Mouse (Mus musculus): ENCODE data around the gene Fbxl17. TPM values are rescaled to one million over a fixed set of nuclear protein-coding genes. Genes with fewer than 3 reads are reported as not detected.

Fbxl17 gene
- total RNA-seq, 2 experiments from 2014 or later, result 39.8 to 43.7 TPM

DNA sequence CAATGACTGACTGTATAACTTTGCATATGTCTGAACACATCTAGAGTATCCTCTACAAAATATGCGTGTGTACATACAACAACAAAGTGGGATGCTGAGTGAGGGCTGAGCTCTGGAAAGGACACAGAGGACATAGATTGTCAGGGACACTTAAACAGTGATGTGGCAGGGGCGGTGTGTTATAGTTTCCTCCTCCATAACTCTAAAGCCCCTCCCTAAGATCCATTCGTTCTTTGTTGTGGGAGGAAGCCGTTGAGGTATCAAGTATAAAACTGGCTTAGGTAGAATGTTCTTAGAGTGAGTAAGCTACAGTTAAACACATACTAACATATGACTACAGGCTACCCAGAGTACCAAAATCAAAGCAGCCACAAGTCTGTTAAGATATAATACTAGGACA lies 94.3 kb downstream of the Fbxl17 start:
- no peak for DNase-seq
- intact Hi-C loops (cut with DNase I), result no loop called here

DNA sequence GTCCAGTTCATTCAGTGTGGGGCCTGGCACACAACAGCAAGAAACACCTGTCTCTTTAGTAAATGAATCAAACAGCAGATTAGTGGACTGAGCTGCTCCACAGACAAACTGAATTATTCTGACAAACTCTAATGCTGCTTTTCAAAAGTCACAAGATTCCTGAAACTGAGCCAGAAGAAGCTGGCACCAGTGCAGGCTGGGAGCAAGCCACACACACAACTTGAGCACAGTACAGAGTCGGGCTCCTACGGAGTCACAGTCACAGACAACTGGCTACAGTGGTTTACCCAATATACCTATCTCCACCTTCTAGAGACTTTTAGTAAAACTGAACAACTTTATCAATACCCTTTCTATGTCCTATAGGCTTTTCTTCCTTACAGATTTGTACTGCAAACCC lies 94.8 kb downstream of the Fbxl17 start:
- intact Hi-C loops (cut with DNase I), result no loop called here
- DNase-seq, result peak; percentile 28 to 55

DNA sequence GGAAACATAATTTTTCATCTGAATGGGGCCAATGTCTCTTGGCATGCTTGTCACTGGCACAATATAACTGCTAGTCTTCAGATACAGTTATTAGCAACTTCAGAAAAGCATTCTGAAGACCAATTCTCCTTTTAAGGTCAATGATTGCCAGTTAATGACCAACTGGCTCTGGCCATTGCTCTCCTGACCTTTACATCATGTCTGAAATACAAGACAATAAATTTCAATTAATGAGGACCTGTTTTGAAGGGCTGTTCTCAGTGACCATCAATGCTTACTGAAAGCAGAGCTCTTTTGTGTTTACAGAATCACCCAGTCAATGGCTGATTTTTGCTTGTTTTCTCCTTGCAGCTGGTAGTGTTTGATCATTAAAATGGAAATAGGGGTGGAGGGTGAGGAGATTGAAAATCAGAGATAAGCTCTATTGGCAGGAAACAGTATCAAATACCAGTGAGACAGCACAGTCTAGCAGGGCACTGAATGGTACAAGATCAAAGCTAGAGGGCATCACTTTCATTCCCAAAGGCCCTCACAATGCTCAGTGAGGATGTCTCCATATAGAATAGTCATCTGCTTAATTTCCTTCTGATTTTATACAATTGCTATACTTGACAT lies 95.9 kb downstream of the Fbxl17 start:
- intact Hi-C loops (cut with DNase I), result no loop called here
- no peak for DNase-seq

- intact Hi-C loops (cut with DNase I), result no loop called here
- DNase-seq, result peak; percentile 29 to 41
Measured at GRCm38 (mm10) chr17:63402741-63403681, 96.8 kb downstream of the Fbxl17 start.

DNA sequence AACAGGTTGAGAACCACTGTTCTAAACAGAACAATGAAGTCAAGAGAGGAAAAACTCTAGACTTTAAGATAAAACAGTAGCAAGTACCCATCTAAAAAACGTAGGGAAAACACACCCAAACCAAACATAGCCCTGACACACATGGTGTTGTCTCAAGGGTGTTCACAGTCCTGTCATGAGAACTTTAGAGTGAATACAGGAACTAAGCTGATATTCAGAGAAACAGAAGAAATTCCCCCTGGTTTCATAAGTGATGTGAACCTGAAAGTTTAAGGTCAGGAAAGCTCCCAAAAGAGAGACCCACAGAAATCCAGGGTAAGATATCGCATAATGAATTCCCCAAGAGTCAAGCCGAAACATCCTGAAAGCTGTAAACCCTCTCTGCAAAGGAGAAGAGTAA lies 97.6 kb downstream of the Fbxl17 start:
- intact Hi-C loops (cut with DNase I), result no loop called here
- DNase-seq, result no peak

GRCm38 (mm10) chr17:63400640-63401039 lies 99.2 kb downstream of the Fbxl17 start:
- intact Hi-C loops (cut with DNase I), result no loop called here
- DNase-seq, result no peak

GRCm38 (mm10) chr17:63399816-63400215 lies 100.0 kb downstream of the Fbxl17 start:
- intact Hi-C loops (cut with DNase I), result no loop called here
- no peak for DNase-seq

DNA sequence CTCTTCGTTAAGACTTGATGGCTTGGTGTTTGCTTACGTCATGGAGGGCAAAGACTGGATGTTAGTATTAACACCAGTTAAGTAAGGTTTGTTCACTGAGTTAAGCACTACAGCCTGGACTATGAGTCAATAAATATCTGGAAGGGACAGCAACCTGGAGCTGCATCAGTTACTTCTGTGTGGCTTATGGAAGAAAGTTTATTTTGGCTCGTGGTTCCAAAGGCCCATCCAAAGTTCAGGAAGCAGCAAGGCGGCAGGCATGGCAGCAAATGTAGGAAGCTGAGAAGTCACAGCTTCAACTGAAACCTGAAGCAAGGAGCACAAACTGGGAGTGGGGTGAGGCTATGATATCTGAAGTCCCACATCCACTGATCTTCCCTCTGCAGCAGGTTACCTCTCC lies 108.3 kb downstream of the Fbxl17 start:
- intact Hi-C loops (cut with DNase I), result no loop called here
- no peak for DNase-seq

DNA sequence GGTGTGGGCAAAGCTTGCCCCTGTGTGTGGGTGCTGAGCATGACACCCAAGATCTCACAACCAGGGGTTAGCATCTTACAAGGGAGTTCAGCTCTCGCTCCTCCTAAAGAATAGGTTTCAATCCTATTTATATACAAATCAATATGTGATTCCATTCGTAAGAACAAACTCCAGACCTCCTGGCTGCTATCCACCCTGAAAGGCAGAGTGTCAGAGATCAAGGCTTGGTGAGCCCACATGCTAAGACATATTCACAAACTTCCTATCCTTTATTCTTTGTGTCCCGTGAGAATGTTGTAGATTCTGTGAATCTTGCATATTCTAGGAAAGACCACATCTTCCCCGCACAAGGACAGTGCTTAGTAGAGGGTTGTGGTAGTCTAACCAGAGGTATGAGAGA lies 108.9 kb downstream of the Fbxl17 start:
- intact Hi-C loops (cut with DNase I), result no loop called here
- DNase-seq, result no peak

- DNase-seq, result no peak
- intact Hi-C loops (cut with DNase I), result no loop called here
Measured at GRCm38 (mm10) chr17:63370977-63371376, 128.8 kb downstream of the Fbxl17 start.

DNA sequence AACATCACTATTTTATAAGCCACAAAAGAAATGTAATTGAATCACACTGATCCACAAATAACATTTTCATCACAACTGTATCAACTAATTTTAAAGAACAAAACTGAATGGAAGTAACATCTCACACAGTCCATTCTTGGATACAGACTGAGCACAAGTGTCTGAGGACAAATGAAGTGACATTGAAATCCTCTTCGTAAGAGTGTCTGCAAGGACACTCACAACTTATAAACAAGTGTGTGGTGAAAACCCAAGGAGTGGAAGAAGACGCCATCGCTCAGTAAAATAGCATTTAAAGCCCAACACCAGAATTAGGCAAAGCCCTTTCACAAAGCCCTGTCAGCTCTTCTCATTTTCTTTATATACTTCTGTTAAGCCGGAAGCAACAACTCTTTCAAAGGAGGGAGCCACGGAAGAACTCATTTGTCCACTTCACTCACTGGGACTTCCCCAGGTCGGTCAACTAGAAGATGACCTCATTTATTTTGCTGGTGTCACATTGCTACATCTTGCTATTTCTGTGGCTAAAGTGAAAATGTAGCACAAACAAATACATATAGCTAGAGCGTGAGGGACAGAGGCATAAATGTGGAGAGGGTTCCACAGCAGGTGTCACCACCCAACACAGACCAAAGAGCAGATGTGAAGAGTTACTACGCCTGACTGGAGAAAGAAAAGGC lies 130.0 kb downstream of the Fbxl17 start:
- DNase-seq, result no peak
- intact Hi-C loops (cut with DNase I), result loop anchor here (5.0 kb wide), 1 partner anchor 42 kb away; no protein-coding TSS in a partner anchor

DNA sequence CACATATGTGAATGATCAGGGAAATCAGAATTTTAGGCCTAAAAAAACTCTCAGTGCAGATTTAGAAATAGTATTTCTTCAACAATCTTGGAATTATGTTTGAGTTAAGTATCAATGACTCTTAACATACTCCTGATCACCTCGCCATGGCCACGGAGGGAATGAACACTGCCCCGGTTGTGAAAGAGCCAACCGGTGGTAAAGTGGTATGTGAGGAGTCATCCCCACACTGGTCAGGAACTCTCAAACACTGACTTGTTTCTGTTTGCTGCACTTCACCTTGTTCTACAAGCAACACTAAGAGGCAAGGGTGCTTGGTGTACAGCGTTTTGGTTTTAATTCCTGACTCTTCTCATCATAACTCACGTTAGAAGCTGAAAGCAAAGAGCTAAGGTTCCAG lies 132.3 kb downstream of the Fbxl17 start:
- intact Hi-C loops (cut with DNase I), result loop anchor here (5.0 kb wide), 1 partner anchor 40 kb away; no protein-coding TSS in a partner anchor
- no peak for DNase-seq

GRCm38 (mm10) chr17:63366045-63366444 lies 133.8 kb downstream of the Fbxl17 start:
- intact Hi-C loops (cut with DNase I), result loop anchor here (5.0 kb wide), 1 partner anchor 39 kb away; no protein-coding TSS in a partner anchor
- no peak for DNase-seq

DNA sequence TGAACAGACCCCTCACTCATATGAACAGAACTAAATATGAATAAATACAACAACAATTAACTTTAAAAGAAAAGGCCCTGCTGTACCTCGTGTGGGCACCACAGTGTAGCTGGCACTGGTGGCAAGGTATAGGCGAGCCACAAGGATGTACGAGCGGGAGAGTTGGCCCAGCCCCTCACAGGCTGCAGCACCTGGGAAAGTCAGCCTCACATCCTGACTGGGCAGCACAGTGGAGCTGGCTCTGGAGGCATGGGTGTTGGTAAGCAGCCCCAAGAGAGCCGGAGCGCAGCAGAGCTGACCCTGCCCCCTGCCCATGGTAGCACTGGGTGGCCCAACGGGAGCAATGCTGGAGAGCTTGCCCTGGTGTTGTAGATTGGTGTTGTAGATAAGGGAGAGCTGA lies 135.2 kb downstream of the Fbxl17 start:
- intact Hi-C loops (cut with DNase I), result loop anchor here (5.0 kb wide), 1 partner anchor 37 kb away; no protein-coding TSS in a partner anchor
- DNase-seq, result no peak

DNA sequence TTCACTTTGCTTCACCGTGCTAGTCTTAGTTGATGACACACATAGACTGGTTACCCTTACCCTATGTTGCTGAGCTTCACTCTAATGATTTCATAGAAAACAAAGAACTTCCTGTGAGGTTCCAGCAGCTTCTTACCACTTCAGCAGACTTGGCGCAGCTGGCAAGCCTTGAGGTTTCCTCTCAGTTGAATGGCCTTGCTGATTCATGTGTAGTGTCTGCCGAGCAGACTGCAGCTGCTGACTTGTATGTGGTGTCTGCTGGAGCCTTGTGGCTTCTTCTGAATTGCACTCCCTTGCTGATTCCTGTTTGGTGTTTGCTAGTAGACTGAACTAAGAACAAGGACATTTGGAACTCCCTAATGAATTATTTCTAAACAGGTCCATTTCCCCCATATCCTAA lies 137.6 kb downstream of the Fbxl17 start:
- intact Hi-C loops (cut with DNase I), result no loop called here
- no peak for DNase-seq

DNA sequence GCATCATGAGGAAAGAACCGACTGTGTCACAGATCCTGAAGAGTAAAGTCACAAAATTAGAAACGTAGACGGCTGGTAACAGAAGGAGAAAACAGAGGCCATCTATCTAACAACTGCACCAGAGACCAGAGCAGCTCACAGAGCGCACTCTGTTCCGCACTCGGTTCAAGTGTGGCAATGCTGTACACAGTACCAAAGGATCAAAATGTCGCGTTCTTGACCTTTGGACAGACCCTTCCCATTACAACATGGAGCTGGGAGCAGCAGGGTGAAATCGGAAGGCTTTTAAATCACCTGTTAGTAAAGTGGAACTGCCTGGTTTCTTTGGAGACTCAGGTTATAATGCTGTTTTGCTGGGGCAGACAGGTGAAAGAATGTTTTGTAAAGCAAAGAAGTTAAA lies 138.1 kb downstream of the Fbxl17 start:
- intact Hi-C loops (cut with DNase I), result no loop called here

DNA sequence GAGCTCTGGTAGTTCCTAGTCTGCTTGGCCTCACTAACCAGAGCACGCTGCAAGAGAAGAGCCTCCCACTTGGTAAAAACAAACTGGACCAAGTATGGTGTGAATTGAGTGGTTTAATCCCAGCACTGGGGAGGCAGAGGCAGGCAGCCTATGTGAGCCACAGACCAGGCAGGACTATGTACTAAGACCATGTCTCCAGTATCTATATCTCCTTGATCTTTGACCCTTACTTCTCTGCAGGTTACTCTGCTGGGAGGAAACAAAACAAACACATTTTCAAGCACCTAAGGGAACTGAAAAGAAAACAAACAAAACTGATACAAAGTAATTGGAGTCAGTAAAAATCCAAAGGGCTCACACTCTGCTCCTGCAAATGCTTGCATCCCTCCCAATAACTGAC lies 141.0 kb downstream of the Fbxl17 start:
- no peak for DNase-seq
- intact Hi-C loops (cut with DNase I), result no loop called here

More for the DNA sequence above, 138.1 kb downstream of the Fbxl17 start:
- no peak for DNase-seq

DNA sequence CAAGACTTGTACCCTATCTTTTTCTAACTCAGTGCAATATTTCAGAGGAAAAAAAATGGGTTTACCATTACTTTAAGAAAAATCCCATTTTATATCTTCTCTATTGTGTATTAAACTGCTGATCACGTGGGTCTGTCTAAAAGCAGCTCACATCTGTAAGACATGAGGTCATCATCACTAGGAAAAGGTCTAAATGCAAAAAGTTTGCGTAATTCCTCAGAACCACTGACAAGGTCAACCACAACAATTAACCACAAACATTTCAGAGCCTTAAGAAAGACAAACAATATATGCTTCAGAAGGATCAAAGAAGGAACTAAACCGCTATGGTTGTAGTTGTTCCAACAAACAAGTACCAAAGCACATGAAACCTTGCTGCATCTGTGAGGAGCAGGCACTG lies 143.6 kb downstream of the Fbxl17 start:
- intact Hi-C loops (cut with DNase I), result no loop called here
- DNase-seq, result no peak

GRCm38 (mm10) chr17:63352634-63353195 lies 147.1 kb downstream of the Fbxl17 start:
- intact Hi-C loops (cut with DNase I), result no loop called here
- DNase-seq, result no peak

DNA sequence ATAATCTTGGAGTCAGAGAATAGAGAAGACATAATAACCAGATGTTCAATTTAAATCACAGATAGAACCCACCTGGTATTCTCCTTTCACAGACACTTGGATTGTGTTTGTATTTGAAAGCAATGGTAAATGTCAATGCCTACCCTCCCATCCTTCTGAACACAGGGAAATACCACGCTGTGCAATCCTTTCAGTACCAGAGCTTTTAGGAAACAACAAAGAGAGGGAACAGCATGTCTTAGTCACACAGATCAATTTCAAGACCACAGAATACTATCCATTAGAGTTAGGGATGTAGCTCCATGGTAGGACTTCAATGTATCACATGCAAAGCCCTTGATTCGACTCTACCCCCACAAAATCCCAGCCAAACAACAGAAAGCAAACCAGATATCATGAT lies 148.1 kb downstream of the Fbxl17 start:
- no peak for DNase-seq
- intact Hi-C loops (cut with DNase I), result no loop called here

Data from gastrocnemius, postnatal 36 days (tissue).